Mouse (Mus musculus) heart, embryonic 16.5 days (tissue): ENCODE results near the gene Cfap73. TPM values are rescaled to one million over a fixed set of nuclear protein-coding genes. Genes with fewer than 3 reads are reported as not detected.

ENCODE experiments used
- ATAC-seq: fragments of 200-750 bp; cut with Nextera tagmentation; replicated peaks from 2 replicates; pipeline ENCODE4 v1.8.0; 2017; ENCODE audit warnings: moderate number of reproducible peaks; ENCODE audit not compliant: insufficient read depth, low FRiP score; ENCODE audit errors: extremely low read depth
- H3K27ac ChIP-seq: fragments of 300-500 bp; sonication (generic); 2 replicates; pipeline ENCODE4 v1.5.1; 2014; ENCODE audit warnings: mild to moderate bottlenecking, low read length, control low read depth, moderate library complexity
- H3K27me3 ChIP-seq: fragments of 300-500 bp; sonication (generic); 2 replicates; pipeline ENCODE4 v1.6.1; 2014; ENCODE audit warnings: low read length, mixed read lengths; ENCODE audit not compliant: control insufficient read depth, insufficient read depth
- H3K36me3 ChIP-seq: fragments of 300-500 bp; sonication (generic); 2 replicates; pipeline ENCODE4 v1.6.1; 2014; ENCODE audit not compliant: control insufficient read depth, insufficient read depth
- H3K4me1 ChIP-seq: fragments of 300-500 bp; sonication (generic); 2 replicates; pipeline ENCODE4 v1.6.1; 2014; ENCODE audit warnings: low read length, mixed read lengths; ENCODE audit not compliant: control insufficient read depth, insufficient read depth
- H3K4me2 ChIP-seq: fragments of 300-500 bp; sonication (generic); 2 replicates; pipeline ENCODE4 v1.6.1; 2014; ENCODE audit warnings: low read depth, mild to moderate bottlenecking, control low read depth, low read length
- H3K4me3 ChIP-seq: fragments of 300-500 bp; sonication (generic); 2 replicates; pipeline ENCODE4 v1.5.1; 2014; ENCODE audit warnings: mild to moderate bottlenecking, control low read depth, low read length
- H3K9ac ChIP-seq: fragments of 300-500 bp; sonication (generic); 2 replicates; pipeline ENCODE4 v1.6.1; 2014; ENCODE audit warnings: low read length, control low read depth
- H3K9me3 ChIP-seq: fragments of 300-500 bp; sonication (generic); replicated peaks from 2 replicates; pipeline ENCODE4 v1.6.1; 2016; ENCODE audit warnings: low read length; ENCODE audit not compliant: control insufficient read depth
- WGBS: fragments of 180-500 bp; shearing (Covaris S2); extraction: QIAGEN DNeasy Blood & Tissue Kit; methylation state at CpG from one replicate; pipeline ENCODE4 v1.1.7; 2014; 5-methylcytosine and 5-hydroxymethylcytosine counted together
- polyA plus RNA-seq: library from polyadenylated mRNA; unstranded; fragments of >200 nt; fragmentation: Nextera tagmentation; extraction: Ambion mirVana; gene quantifications from 2 replicates; pipeline ENCODE4 v1.2.1, GENCODE M21; 2015

The Cfap73 gene
- polyA plus RNA-seq, 1 experiment from 2014 or later: not detected

GRCm38 (mm10) chr5:120670132-120670531, 36.1 kb upstream of the Cfap73 start:
- H3K27me3 ChIP-seq: peaks cover 11% of the 10 kb centered on the region
- WGBS: 78% methylated on average over 7 of the region's 7 CpGs
- H3K4me2 ChIP-seq: no peak overlapping the region
- no peak overlapping the region for H3K9ac ChIP-seq
- H3K27ac ChIP-seq: no peak overlapping the region
- ATAC-seq: no peak
- no peak overlapping the region for H3K4me3 ChIP-seq
- H3K9me3 ChIP-seq: no peaks in the 10 kb centered on the region
- no peaks in the 10 kb centered on the region for H3K36me3 ChIP-seq
- H3K4me1 ChIP-seq: no peaks in the 10 kb centered on the region

- H3K4me2 ChIP-seq: no peak overlapping the region
- no peaks in the 10 kb centered on the region for H3K9me3 ChIP-seq
- no peak for ATAC-seq
- peaks cover 13% of the 10 kb centered on the region for H3K27me3 ChIP-seq
- H3K4me3 ChIP-seq: no peak overlapping the region
- H3K27ac ChIP-seq: no peak overlapping the region
- H3K36me3 ChIP-seq: no peaks in the 10 kb centered on the region
- 75% methylated on average over 7 of the region's 7 CpGs for WGBS
- H3K9ac ChIP-seq: no peak overlapping the region
- H3K4me1 ChIP-seq: no peaks in the 10 kb centered on the region
These were observed 34.7 kb upstream of the Cfap73 start for GRCm38 (mm10) chr5:120668761-120669160.

GRCm38 (mm10) chr5:120664888-120665287, 30.9 kb upstream of the Cfap73 start:
- no peaks in the 10 kb centered on the region for H3K9me3 ChIP-seq
- no peak overlapping the region for H3K27ac ChIP-seq
- peaks cover 17% of the 10 kb centered on the region for H3K27me3 ChIP-seq
- no peaks in the 10 kb centered on the region for H3K4me1 ChIP-seq
- no peak overlapping the region for H3K4me3 ChIP-seq
- ATAC-seq: no peak
- WGBS: 52% methylated on average over 2 of the region's 2 CpGs
- no peak overlapping the region for H3K4me2 ChIP-seq
- H3K36me3 ChIP-seq: no peaks in the 10 kb centered on the region
- H3K9ac ChIP-seq: no peak overlapping the region

- no peak overlapping the region for H3K27ac ChIP-seq
- no peaks in the 10 kb centered on the region for H3K36me3 ChIP-seq
- H3K4me2 ChIP-seq: no peak overlapping the region
- H3K4me3 ChIP-seq: no peak overlapping the region
- 49% methylated on average over 5 of the region's 5 CpGs for WGBS
- no peaks in the 10 kb centered on the region for H3K9me3 ChIP-seq
- H3K4me1 ChIP-seq: no peaks in the 10 kb centered on the region
- ATAC-seq: no peak
- H3K9ac ChIP-seq: no peak overlapping the region
- H3K27me3 ChIP-seq: peaks cover 15% of the 10 kb centered on the region
These were observed 26.8 kb upstream of the Cfap73 start for GRCm38 (mm10) chr5:120660816-120661215.

- Histone ChIP-seq H3K9ac (no peak overlapping the region), H3K4me3 (no peak overlapping the region), H3K27me3 (peaks cover 8% of the 10 kb centered on the region), H3K27ac (no peak overlapping the region), H3K4me1 (no peaks in the 10 kb centered on the region), H3K36me3 (no peaks in the 10 kb centered on the region), H3K4me2 (no peak overlapping the region), H3K9me3 (no peaks in the 10 kb centered on the region)
- 75% methylated on average over 12 of the region's 12 CpGs for WGBS
- no peak for ATAC-seq
These were observed 22.3 kb upstream of the Cfap73 start for GRCm38 (mm10) chr5:120656281-120656751.

- Histone ChIP-seq H3K4me1 (peaks cover 4% of the 10 kb centered on the region), H3K9ac (no peak overlapping the region), H3K4me2 (no peak overlapping the region), H3K27me3 (peaks cover 27% of the 10 kb centered on the region), H3K9me3 (no peaks in the 10 kb centered on the region), H3K27ac (no peak overlapping the region), H3K36me3 (no peaks in the 10 kb centered on the region), H3K4me3 (no peak overlapping the region)
- no peak for ATAC-seq
- 81% methylated on average over 2 of the region's 2 CpGs for WGBS
These were observed 19.8 kb upstream of the Cfap73 start for GRCm38 (mm10) chr5:120653873-120654272.

- no peak overlapping the region for H3K9ac ChIP-seq
- H3K4me2 ChIP-seq: no peak overlapping the region
- peaks cover 12% of the 10 kb centered on the region for H3K4me1 ChIP-seq
- no peak for ATAC-seq
- no peaks in the 10 kb centered on the region for H3K36me3 ChIP-seq
- H3K27me3 ChIP-seq: peaks cover 31% of the 10 kb centered on the region
- WGBS: 79% methylated on average over 28 of the region's 28 CpGs
- no peaks in the 10 kb centered on the region for H3K9me3 ChIP-seq
- H3K27ac ChIP-seq: no peak overlapping the region
- no peak overlapping the region for H3K4me3 ChIP-seq
These were observed 19.1 kb upstream of the Cfap73 start for GRCm38 (mm10) chr5:120652915-120653701.

GRCm38 (mm10) chr5:120651230-120651629, 17.2 kb upstream of the Cfap73 start:
- Histone ChIP-seq H3K4me2 (no peak overlapping the region), H3K27me3 (peaks cover 34% of the 10 kb centered on the region), H3K9ac (no peak overlapping the region), H3K36me3 (no peaks in the 10 kb centered on the region), H3K9me3 (no peaks in the 10 kb centered on the region), H3K4me1 (peaks cover 14% of the 10 kb centered on the region), H3K27ac (no peak overlapping the region), H3K4me3 (no peak overlapping the region)
- no peak for ATAC-seq
- 38% methylated on average over 5 of the region's 5 CpGs for WGBS

- Histone ChIP-seq H3K9ac (no peak overlapping the region), H3K36me3 (no peaks in the 10 kb centered on the region), H3K4me1 (peaks cover 14% of the 10 kb centered on the region), H3K27ac (no peak overlapping the region), H3K4me3 (no peak overlapping the region), H3K27me3 (peaks cover 34% of the 10 kb centered on the region), H3K4me2 (peak overlapping the region; percentile 63; the same call in 1 of the 2 replicates), H3K9me3 (no peaks in the 10 kb centered on the region)
- ATAC-seq: no peak
- 23% methylated on average over 13 of the region's 13 CpGs for WGBS
These were observed 15.9 kb upstream of the Cfap73 start for GRCm38 (mm10) chr5:120649938-120650337.
